Mouse (Mus musculus) forebrain, embryonic 11.5 days (tissue): ENCODE results near the gene Mapk9. TPM values are rescaled to one million over a fixed set of nuclear protein-coding genes. Genes with fewer than 3 reads are reported as not detected.

Experiments
- ATAC-seq: fragments of 200-750 bp; cut with Nextera tagmentation; replicated peaks from 2 replicates; pipeline ENCODE4 v1.8.0; 2017; ENCODE audit warnings: moderate TSS enrichment; ENCODE audit not compliant: low FRiP score
- DNase-seq: peaks from one replicate; pipeline ENCODE4 v3.0.0-alpha.2; 2017; ENCODE audit warnings: low spot score
- H3K27ac ChIP-seq: fragments of 300-500 bp; sonication (generic); 2 replicates; pipeline ENCODE4 v1.5.1; 2014; ENCODE audit warnings: low read depth, low read length
- H3K27me3 ChIP-seq: fragments of 300-500 bp; sonication (generic); 2 replicates; pipeline ENCODE4 v1.6.1; 2014; ENCODE audit warnings: mild to moderate bottlenecking, low read length, mixed read lengths; ENCODE audit not compliant: control insufficient read depth, insufficient read depth
- H3K36me3 ChIP-seq: fragments of 300-500 bp; sonication (generic); 2 replicates; pipeline ENCODE4 v1.6.1; 2014; ENCODE audit warnings: mild to moderate bottlenecking, low read length, moderate library complexity, mixed read lengths; ENCODE audit not compliant: control insufficient read depth, insufficient read depth
- H3K4me1 ChIP-seq: fragments of 300-500 bp; sonication (generic); replicated peaks from 2 replicates; pipeline ENCODE4 v1.6.1; 2014; ENCODE audit warnings: low read length, mixed read lengths; ENCODE audit not compliant: control insufficient read depth, insufficient read depth
- H3K4me2 ChIP-seq: fragments of 300-500 bp; sonication (generic); 2 replicates; pipeline ENCODE4 v1.6.1; 2014; ENCODE audit warnings: low read depth, mild to moderate bottlenecking, low read length, moderate library complexity, mixed read lengths; ENCODE audit not compliant: severe bottlenecking
- H3K4me3 ChIP-seq: fragments of 300-500 bp; sonication (generic); 2 replicates; pipeline ENCODE4 v1.5.1; 2014; ENCODE audit warnings: low read depth, low read length
- H3K9ac ChIP-seq: fragments of 300-500 bp; sonication (generic); 2 replicates; pipeline ENCODE4 v1.6.1; 2014; ENCODE audit warnings: low read length
- H3K9me3 ChIP-seq: fragments of 300-500 bp; sonication (generic); 2 replicates; pipeline ENCODE4 v1.6.1; 2016; ENCODE audit warnings: low read length, mixed read lengths; ENCODE audit not compliant: control insufficient read depth
- WGBS: fragments of 180-500 bp; shearing (Covaris S2); extraction: QIAGEN DNeasy Blood & Tissue Kit; methylation state at CpG from one replicate; pipeline ENCODE4 v1.1.7; 2014; 5-methylcytosine and 5-hydroxymethylcytosine counted together
- polyA plus RNA-seq: library from polyadenylated mRNA; unstranded; fragments of >200 nt; fragmentation: Nextera tagmentation; extraction: Ambion mirVana; gene quantifications from 2 replicates; pipeline ENCODE4 v1.2.1, GENCODE M21; 2014

Gene Mapk9
- polyA plus RNA-seq, 1 experiment from 2014 or later, result 42.9 TPM

GRCm38 (mm10) chr11:49832962-49833361, 13.6 kb upstream of the Mapk9 start:
- Histone ChIP-seq H3K4me3 (no peak overlapping the region), H3K27me3 (no peaks in the 10 kb centered on the region), H3K9ac (no peak overlapping the region), H3K9me3 (no peaks in the 10 kb centered on the region), H3K27ac (no peak overlapping the region), H3K4me2 (no peak overlapping the region), H3K4me1 (no peaks in the 10 kb centered on the region; the same call in 1 of the 2 replicates), H3K36me3 (no peaks in the 10 kb centered on the region; the same call in 1 of the 2 replicates)
- 88% methylated on average over 5 of the region's 5 CpGs for WGBS
- DNase-seq (no peak), ATAC-seq (no peak)

DNA sequence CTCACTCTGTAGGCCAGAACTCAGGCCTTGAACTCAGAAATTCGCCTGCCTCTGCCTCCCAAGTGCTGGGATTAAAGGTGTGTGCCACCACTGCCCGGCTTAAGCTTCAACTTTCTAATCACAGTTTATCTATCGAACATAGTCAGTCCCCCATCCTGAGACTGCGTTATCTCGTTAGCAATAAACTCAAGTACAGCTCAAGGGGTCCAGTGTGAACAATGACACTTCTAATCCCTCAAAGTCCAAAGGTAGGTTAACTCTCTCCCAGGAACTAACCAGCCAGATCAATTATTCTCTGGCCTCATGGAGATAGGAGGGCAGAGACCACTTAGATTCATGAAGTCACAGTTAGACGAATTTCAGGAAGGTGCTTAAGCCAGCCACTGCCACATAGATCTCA, 12.3 kb upstream of the Mapk9 start:
- Histone ChIP-seq H3K9ac (no peak overlapping the region), H3K4me3 (no peak overlapping the region), H3K4me2 (no peak overlapping the region), H3K4me1 (no peaks in the 10 kb centered on the region; the same call in 1 of the 2 replicates), H3K27ac (no peak overlapping the region), H3K36me3 (no peaks in the 10 kb centered on the region; the same call in 1 of the 2 replicates), H3K27me3 (no peaks in the 10 kb centered on the region), H3K9me3 (no peaks in the 10 kb centered on the region)
- DNase-seq (no peak), ATAC-seq (no peak)
- 85% methylated on average over 6 of the region's 6 CpGs for WGBS

DNA sequence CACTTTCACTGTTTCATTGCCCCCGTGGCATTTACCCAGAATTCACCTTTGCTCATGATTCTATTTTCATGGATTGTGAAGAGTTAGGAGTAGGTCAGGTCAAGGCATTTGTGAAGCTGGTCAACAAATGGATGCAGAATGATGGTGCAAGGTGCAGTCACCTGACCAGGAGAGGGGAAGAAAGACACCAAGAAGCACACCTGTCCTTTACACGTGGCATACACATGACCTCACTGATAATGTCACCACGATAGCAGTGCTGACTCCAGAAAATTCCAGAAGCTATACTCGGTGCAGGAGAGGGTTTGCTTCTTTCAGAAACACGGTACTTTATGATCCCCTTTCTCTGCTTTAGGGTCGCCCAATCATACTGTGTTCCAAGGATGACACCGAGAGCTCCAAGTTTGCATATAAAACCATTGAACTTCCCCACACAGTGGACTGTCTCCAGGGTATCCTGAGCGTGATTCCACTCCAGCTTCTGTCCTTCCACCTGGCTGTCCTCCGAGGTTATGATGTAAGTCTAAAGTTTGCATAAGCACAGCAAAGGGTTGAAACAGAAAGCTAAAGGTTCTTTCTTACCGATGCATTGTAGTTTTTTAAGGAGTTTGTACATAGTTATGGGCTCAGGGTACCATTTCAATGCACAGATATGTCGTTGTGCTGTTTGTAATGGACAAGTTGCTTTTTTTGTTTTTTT, 11.1 kb upstream of the Mapk9 start:
- H3K4me2 ChIP-seq, result no peak overlapping the region
- DNase-seq (no peak), ATAC-seq (no peak)
- no peak overlapping the region for H3K4me3 ChIP-seq
- no peaks in the 10 kb centered on the region; the same call in 1 of the 2 replicates for H3K36me3 ChIP-seq
- H3K9ac ChIP-seq, result no peak overlapping the region
- 94% methylated on average over 11 of the region's 11 CpGs for WGBS
- H3K4me1 ChIP-seq, result no peaks in the 10 kb centered on the region; the same call in 1 of the 2 replicates
- no peaks in the 10 kb centered on the region for H3K27me3 ChIP-seq
- no peaks in the 10 kb centered on the region for H3K9me3 ChIP-seq
- H3K27ac ChIP-seq, result no peak overlapping the region

DNA sequence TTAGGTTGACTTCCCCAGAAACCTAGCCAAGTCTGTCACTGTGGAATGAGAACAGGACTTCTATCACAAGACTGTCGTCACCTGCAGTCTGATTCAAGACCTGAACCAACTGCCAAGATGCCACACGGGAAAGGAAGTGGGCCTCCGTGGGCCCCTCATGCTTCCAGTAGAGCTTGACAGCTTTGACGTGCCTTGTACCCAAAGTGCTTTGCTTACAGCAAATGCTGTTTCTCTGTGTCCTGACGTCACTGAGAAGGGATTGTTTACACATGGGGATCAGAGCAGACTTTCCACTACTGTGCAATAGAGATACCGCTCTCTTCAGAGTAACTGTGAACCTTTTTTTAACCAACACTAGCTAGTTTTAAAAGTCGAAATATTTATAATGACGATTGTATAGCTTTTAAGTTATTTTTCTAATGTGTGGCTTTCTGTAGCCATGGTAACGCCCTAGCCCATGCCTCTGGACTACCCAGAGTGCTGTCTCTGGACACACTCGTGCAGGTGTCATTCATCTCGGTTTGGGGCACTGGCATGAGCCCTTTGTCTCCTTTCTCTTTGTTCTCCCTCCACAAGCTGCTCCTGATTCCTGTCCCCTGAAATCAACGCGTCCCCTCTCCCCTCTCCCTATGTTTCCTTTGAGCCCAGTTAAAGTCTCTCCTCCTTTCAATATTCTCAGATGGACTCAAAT, 8.7 kb upstream of the Mapk9 start:
- ATAC-seq (no peak), DNase-seq (no peak)
- no peaks in the 10 kb centered on the region for H3K9me3 ChIP-seq
- no peak overlapping the region for H3K4me3 ChIP-seq
- 48% methylated on average over 13 of the region's 13 CpGs for WGBS
- H3K4me1 ChIP-seq, result no peaks in the 10 kb centered on the region; the same call in 1 of the 2 replicates
- no peak overlapping the region for H3K4me2 ChIP-seq
- no peak overlapping the region for H3K27ac ChIP-seq
- no peaks in the 10 kb centered on the region; the same call in 1 of the 2 replicates for H3K36me3 ChIP-seq
- no peak overlapping the region; the same call in 1 of the 2 replicates for H3K9ac ChIP-seq
- H3K27me3 ChIP-seq, result no peaks in the 10 kb centered on the region

DNA sequence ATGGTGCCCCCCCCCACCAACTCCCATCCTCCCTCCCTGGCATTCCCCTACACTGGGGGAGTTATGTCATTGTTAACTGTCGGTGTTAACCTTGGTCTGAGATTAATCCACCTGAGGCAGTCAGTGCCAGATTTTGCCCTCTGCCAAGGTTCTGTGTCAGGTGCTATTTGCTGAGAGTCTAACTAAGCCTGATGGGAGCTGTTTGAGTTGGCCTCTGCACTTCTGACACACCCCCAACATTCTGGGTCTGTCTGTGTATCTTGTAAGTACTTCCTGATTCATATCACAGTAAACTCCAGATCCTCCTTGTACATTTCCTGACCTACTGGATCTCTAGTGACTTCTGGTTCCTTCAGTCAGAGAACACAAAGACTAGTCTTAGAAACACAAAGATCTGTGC, 5.9 kb upstream of the Mapk9 start:
- no peak overlapping the region for H3K4me2 ChIP-seq
- H3K27ac ChIP-seq, result no peak overlapping the region
- no peaks in the 10 kb centered on the region for H3K9me3 ChIP-seq
- H3K36me3 ChIP-seq, result no peaks in the 10 kb centered on the region
- DNase-seq (no peak), ATAC-seq (no peak)
- 73% methylated on average over 1 of the region's 1 CpGs for WGBS
- H3K4me3 ChIP-seq, result no peak overlapping the region
- H3K9ac ChIP-seq, result no peak overlapping the region
- no peaks in the 10 kb centered on the region; the same call in 1 of the 2 replicates for H3K4me1 ChIP-seq
- H3K27me3 ChIP-seq, result no peaks in the 10 kb centered on the region

DNA sequence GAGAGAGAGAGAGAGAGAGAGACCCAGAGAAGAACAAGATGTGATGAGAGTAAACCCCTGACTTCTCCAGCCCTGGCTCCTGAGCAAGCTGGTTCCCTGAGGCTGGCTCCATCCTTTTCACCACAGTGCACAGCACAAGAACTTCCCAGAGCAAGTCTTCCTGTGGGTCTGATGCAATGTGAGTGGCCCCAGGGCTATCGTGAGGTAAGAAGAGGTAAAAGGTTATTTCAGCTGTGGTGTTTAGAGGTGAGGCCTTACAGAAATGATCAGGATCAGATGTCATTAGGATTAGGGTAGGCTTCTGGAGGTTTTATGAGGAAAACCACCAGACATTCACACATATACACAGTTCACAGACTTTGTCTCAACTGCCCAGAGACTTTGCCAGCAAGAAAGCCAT, 4.7 kb upstream of the Mapk9 start:
- no peaks in the 10 kb centered on the region for H3K27me3 ChIP-seq
- 82% methylated on average over 1 of the region's 1 CpGs for WGBS
- DNase-seq (no peak), ATAC-seq (no peak)
- no peak overlapping the region for H3K4me3 ChIP-seq
- no peak overlapping the region for H3K27ac ChIP-seq
- H3K36me3 ChIP-seq, result no peaks in the 10 kb centered on the region
- no peaks in the 10 kb centered on the region for H3K9me3 ChIP-seq
- no peaks in the 10 kb centered on the region; the same call in 1 of the 2 replicates for H3K4me1 ChIP-seq
- no peak overlapping the region for H3K4me2 ChIP-seq
- H3K9ac ChIP-seq, result no peak overlapping the region

GRCm38 (mm10) chr11:49842718-49843117, 3.8 kb upstream of the Mapk9 start:
- no peaks in the 10 kb centered on the region for H3K27me3 ChIP-seq
- DNase-seq (no peak), ATAC-seq (no peak)
- no peak overlapping the region for H3K4me3 ChIP-seq
- no peak overlapping the region for H3K9ac ChIP-seq
- no peaks in the 10 kb centered on the region for H3K36me3 ChIP-seq
- 68% methylated on average over 3 of the region's 3 CpGs for WGBS
- no peak overlapping the region for H3K4me2 ChIP-seq
- H3K9me3 ChIP-seq, result no peaks in the 10 kb centered on the region
- no peak overlapping the region for H3K27ac ChIP-seq
- H3K4me1 ChIP-seq, result peaks cover 3% of the 10 kb centered on the region; the same call in 1 of the 2 replicates

DNA sequence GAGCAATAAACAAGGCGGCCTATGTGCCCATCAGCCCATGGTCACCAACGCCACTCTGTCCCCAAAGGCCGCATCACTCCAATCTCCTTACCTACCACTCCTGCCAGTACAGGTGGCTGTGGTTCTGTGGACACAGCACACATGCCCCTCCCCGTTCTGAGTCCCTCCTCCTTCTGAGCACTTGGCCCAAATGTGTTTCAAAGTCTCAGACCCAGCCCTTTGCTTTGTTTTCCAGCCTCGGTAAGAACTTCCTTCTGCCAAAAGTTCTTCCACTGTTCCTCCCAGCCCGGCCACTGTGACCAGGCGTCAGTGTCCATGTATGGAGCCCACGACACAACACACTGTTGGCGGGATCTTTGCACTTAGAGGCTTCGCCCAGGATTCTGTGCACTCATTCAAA, 2.2 kb upstream of the Mapk9 start:
- Histone ChIP-seq H3K4me1 (peaks cover 4% of the 10 kb centered on the region; the same call in 1 of the 2 replicates), H3K27ac (no peak overlapping the region), H3K36me3 (no peaks in the 10 kb centered on the region), H3K4me2 (no peak overlapping the region), H3K4me3 (no peak overlapping the region), H3K27me3 (no peaks in the 10 kb centered on the region), H3K9me3 (no peaks in the 10 kb centered on the region), H3K9ac (no peak overlapping the region)
- ATAC-seq (no peak), DNase-seq (no peak)
- WGBS, result 92% methylated on average over 10 of the region's 10 CpGs
